Mouse (Mus musculus): Measurements from ENCODE around the gene BC035044.

DNA sequence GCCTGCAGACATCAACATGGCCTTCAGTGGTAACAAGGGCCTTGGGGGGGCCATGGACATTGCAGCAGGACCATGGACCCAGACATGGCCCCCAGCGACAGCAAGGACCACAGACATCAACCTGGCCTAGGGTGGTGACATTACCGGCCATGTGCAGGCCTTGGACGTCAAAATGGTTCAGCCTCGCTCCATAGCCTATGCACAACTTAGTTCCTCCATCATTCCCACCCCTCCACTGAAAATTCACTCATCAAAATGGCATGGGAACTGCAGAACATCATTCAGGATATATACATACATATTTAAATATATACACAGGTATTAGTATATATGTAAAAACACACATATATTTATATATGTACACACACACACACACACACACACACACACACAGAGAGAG, 43.5 kb downstream of the BC035044 start:
- TF ChIP-seq CTCF (IDR thresholded peaks at IDR 0.05; ENCODE audit: low read depth, low read length): no peak
- no peak for TF ChIP-seq POLR2A (IDR thresholded peaks at IDR 0.05; ENCODE audit: borderline replicate concordance, low read depth, low read length)

Measured in bone marrow macrophage, adult 2 months (primary cell).